Mouse (Mus musculus): ENCODE results near the gene Ccdc70. TPM values are rescaled to one million over a fixed set of nuclear protein-coding genes. Genes with fewer than 3 reads are reported as not detected.
A peak's percentile ranks its signal among the peaks of the same experiment; 100 is the strongest.
"Not testable (repeated sequence)": the region's sequence is repeated elsewhere in the genome, so short reads cannot be mapped to it uniquely, and the experiment has no call there.

Gene Ccdc70
- polyA plus RNA-seq (2015; fragmentation: Nextera tagmentation; extraction: Ambion mirVana), result not detected in 2 replicates

- Histone ChIP-seq H3K4me3 (replicated peaks) (no peak within 1 kb of the TSS), H3K27ac (no peak within 1 kb of the TSS), H3K4me2 (replicated peaks) (no peak within 1 kb of the TSS), H3K36me3 (no peaks in the 10 kb centered on the region), H3K4me1 (replicated peaks) (no peaks in the 10 kb centered on the region), H3K27me3 (no peaks in the 10 kb centered on the region), H3K9me3 (no peaks in the 10 kb centered on the region), H3K9ac (replicated peaks) (no peak within 1 kb of the TSS)
- WGBS, result 92% methylated on average over 3 of the region's 3 CpGs
- ATAC-seq, result no peak
Observed at GRCm38 (mm10) chr8:21969475-21969874, at the start of gene Ccdc70. Gene Ccdc70, plus strand, starts transcription at chr8:21969775.

GRCm38 (mm10) chr8:21930754-21931153 lies 38.8 kb upstream of the Ccdc70 start:
- 46% methylated on average over 3 of the region's 3 CpGs for whole genome bisulfite sequencing
- not testable (repeated sequence) for H3K27ac ChIP-seq; ATAC-seq; H3K9ac ChIP-seq (replicated peaks); H3K4me2 ChIP-seq (replicated peaks); H3K4me3 ChIP-seq (replicated peaks); H3K4me1 ChIP-seq (replicated peaks); H3K27me3 ChIP-seq; H3K36me3 ChIP-seq; H3K9me3 ChIP-seq

GRCm38 (mm10) chr8:21932610-21933009 lies 37.0 kb upstream of the Ccdc70 start, which contains the start of gene Defb15:
Gene Defb15, minus strand, starts transcription at chr8:21932710.
- Histone ChIP-seq H3K4me3 (replicated peaks) (no peak within 1 kb of the TSS), H3K27me3 (no peaks in the 10 kb centered on the region), H3K4me2 (replicated peaks) (no peak within 1 kb of the TSS), H3K27ac (no peak within 1 kb of the TSS), H3K9me3 (no peaks in the 10 kb centered on the region), H3K4me1 (replicated peaks) (no peaks in the 10 kb centered on the region), H3K36me3 (no peaks in the 10 kb centered on the region), H3K9ac (replicated peaks) (no peak within 1 kb of the TSS)
- 89% methylated on average over 6 of the region's 6 CpGs for WGBS
- no peak for ATAC-seq

GRCm38 (mm10) chr8:21938052-21938451 lies 31.5 kb upstream of the Ccdc70 start, which contains the start of gene Defb35:
Gene Defb35, plus strand, starts transcription at chr8:21938352.
- H3K36me3 ChIP-seq; ATAC-seq; H3K4me2 ChIP-seq (replicated peaks); H3K4me1 ChIP-seq (replicated peaks); H3K27ac ChIP-seq; H3K9ac ChIP-seq (replicated peaks); H3K27me3 ChIP-seq; H3K9me3 ChIP-seq; H3K4me3 ChIP-seq (replicated peaks): not testable (repeated sequence)
- 91% methylated on average over 4 of the region's 4 CpGs for WGBS

GRCm38 (mm10) chr8:21946462-21946861 lies 23.1 kb upstream of the Ccdc70 start, which contains the start of gene Defb13:
Gene Defb13, plus strand, starts transcription at chr8:21946762.
- no peaks in the 10 kb centered on the region for H3K9me3 ChIP-seq
- 84% methylated on average over 6 of the region's 6 CpGs for WGBS
- H3K27me3 ChIP-seq, result no peaks in the 10 kb centered on the region
- no peak within 1 kb of the TSS for H3K9ac ChIP-seq (replicated peaks)
- ATAC-seq, result no peak
- H3K4me3 ChIP-seq (replicated peaks), result no peak within 1 kb of the TSS
- H3K4me1 ChIP-seq (replicated peaks), result no peaks in the 10 kb centered on the region
- no peaks in the 10 kb centered on the region for H3K36me3 ChIP-seq
- H3K4me2 ChIP-seq (replicated peaks), result no peak within 1 kb of the TSS
- H3K27ac ChIP-seq, result no peak within 1 kb of the TSS

- H3K4me1 ChIP-seq (replicated peaks), result no peaks in the 10 kb centered on the region
- H3K4me2 ChIP-seq (replicated peaks), result no peak overlapping the region
- H3K4me3 ChIP-seq (replicated peaks), result no peak overlapping the region
- no peaks in the 10 kb centered on the region for H3K36me3 ChIP-seq
- H3K9me3 ChIP-seq, result no peaks in the 10 kb centered on the region
- ATAC-seq, result no peak
- no peak overlapping the region for H3K27ac ChIP-seq
- H3K27me3 ChIP-seq, result no peaks in the 10 kb centered on the region
- H3K9ac ChIP-seq (replicated peaks), result no peak overlapping the region
- WGBS, result 60% methylated on average over 9 of the region's 9 CpGs
Observed at GRCm38 (mm10) chr8:21947311-21948017, 22.1 kb upstream of the Ccdc70 start.

GRCm38 (mm10) chr8:21955321-21955720 lies 14.3 kb upstream of the Ccdc70 start:
- Histone ChIP-seq H3K4me2 (replicated peaks) (no peak overlapping the region), H3K9ac (replicated peaks) (no peak overlapping the region), H3K4me1 (replicated peaks) (no peaks in the 10 kb centered on the region), H3K4me3 (replicated peaks) (no peak overlapping the region), H3K27me3 (no peaks in the 10 kb centered on the region), H3K36me3 (no peaks in the 10 kb centered on the region), H3K27ac (no peak overlapping the region), H3K9me3 (no peaks in the 10 kb centered on the region)
- 7% methylated on average over 9 of the region's 9 CpGs for WGBS
- ATAC-seq, result no peak

- no peak overlapping the region for H3K4me2 ChIP-seq (replicated peaks)
- H3K36me3 ChIP-seq, result no peaks in the 10 kb centered on the region
- H3K4me1 ChIP-seq (replicated peaks), result no peaks in the 10 kb centered on the region
- no peak overlapping the region for H3K27ac ChIP-seq
- 85% methylated on average over 3 of the region's 3 CpGs for WGBS
- no peak for ATAC-seq
- no peak overlapping the region for H3K9ac ChIP-seq (replicated peaks)
- H3K9me3 ChIP-seq, result no peaks in the 10 kb centered on the region
- H3K27me3 ChIP-seq, result no peaks in the 10 kb centered on the region
- no peak overlapping the region for H3K4me3 ChIP-seq (replicated peaks)
Observed at GRCm38 (mm10) chr8:21956336-21956735, 13.2 kb upstream of the Ccdc70 start.

- Histone ChIP-seq H3K9ac (replicated peaks) (no peak within 1 kb of the TSS), H3K36me3 (no peaks in the 10 kb centered on the region), H3K4me2 (replicated peaks) (no peak within 1 kb of the TSS), H3K9me3 (no peaks in the 10 kb centered on the region), H3K4me3 (replicated peaks) (no peak within 1 kb of the TSS), H3K27me3 (no peaks in the 10 kb centered on the region), H3K4me1 (replicated peaks) (no peaks in the 10 kb centered on the region), H3K27ac (no peak within 1 kb of the TSS)
- 87% methylated on average over 2 of the region's 2 CpGs for WGBS
- ATAC-seq, result no peak
Observed at GRCm38 (mm10) chr8:21958414-21958813, 11.2 kb upstream of the Ccdc70 start, which contains the start of gene Fam90a1a. Gene Fam90a1a, plus strand, starts transcription at chr8:21958714.

GRCm38 (mm10) chr8:21966646-21967045 lies 2.9 kb upstream of the Ccdc70 start:
- no peak overlapping the region for H3K27ac ChIP-seq
- WGBS, result 61% methylated on average over 1 of the region's 1 CpGs
- no peak overlapping the region for H3K4me3 ChIP-seq (replicated peaks)
- no peak overlapping the region for H3K9ac ChIP-seq (replicated peaks)
- no peaks in the 10 kb centered on the region for H3K9me3 ChIP-seq
- H3K27me3 ChIP-seq, result no peaks in the 10 kb centered on the region
- ATAC-seq, result no peak
- H3K4me2 ChIP-seq (replicated peaks), result no peak overlapping the region
- no peaks in the 10 kb centered on the region for H3K36me3 ChIP-seq
- H3K4me1 ChIP-seq (replicated peaks), result no peaks in the 10 kb centered on the region

GRCm38 (mm10) chr8:21978193-21978592 lies 8.6 kb downstream of the Ccdc70 start:
- Histone ChIP-seq H3K27me3 (no peaks in the 10 kb centered on the region), H3K9ac (replicated peaks) (no peak overlapping the region), H3K4me3 (replicated peaks) (no peak overlapping the region), H3K4me2 (replicated peaks) (no peak overlapping the region), H3K9me3 (no peaks in the 10 kb centered on the region), H3K27ac (no peak overlapping the region), H3K36me3 (no peaks in the 10 kb centered on the region), H3K4me1 (replicated peaks) (no peaks in the 10 kb centered on the region)
- ATAC-seq, result no peak
- 60% methylated on average over 4 of the region's 4 CpGs for WGBS

GRCm38 (mm10) chr8:21981664-21982337 lies 12.2 kb downstream of the Ccdc70 start:
- Histone ChIP-seq H3K27ac (no peak overlapping the region), H3K4me1 (replicated peaks) (no peaks in the 10 kb centered on the region), H3K4me2 (replicated peaks) (no peak overlapping the region), H3K4me3 (replicated peaks) (no peak overlapping the region), H3K27me3 (no peaks in the 10 kb centered on the region), H3K36me3 (no peaks in the 10 kb centered on the region), H3K9ac (replicated peaks) (no peak overlapping the region), H3K9me3 (no peaks in the 10 kb centered on the region)
- 61% methylated on average over 8 of the region's 8 CpGs for WGBS
- peak; percentile 77 for ATAC-seq

Data from midbrain, embryonic 13.5 days (tissue).